Mouse (Mus musculus) thymus, adult 2 months (tissue): ENCODE data around the gene Erp27. TPM values are rescaled to one million over a fixed set of nuclear protein-coding genes. Genes with fewer than 3 reads are reported as not detected.
A peak's percentile ranks its signal among the peaks of the same experiment; 100 is the strongest.

Experiments
- DNase-seq: peaks from one replicate; pipeline ENCODE4 v3.0.0; 2021
- H3K27ac ChIP-seq: fragments of 200-500 bp; 2 replicates; pipeline ENCODE4 v1.5.1; 2012; ENCODE audit warnings: low read length, control low read depth; ENCODE audit not compliant: control insufficient read depth, insufficient read depth
- H3K27me3 ChIP-seq: fragments of 200-500 bp; 2 replicates; pipeline ENCODE4 v1.6.1; 2012; ENCODE audit warnings: mild to moderate bottlenecking, low read length, moderate library complexity, mixed read lengths; ENCODE audit not compliant: control insufficient read depth, insufficient read depth
- H3K36me3 ChIP-seq: fragments of 200-500 bp; 2 replicates; pipeline ENCODE4 v1.6.1; 2012; ENCODE audit warnings: mild to moderate bottlenecking, low read length, moderate library complexity; ENCODE audit not compliant: control insufficient read depth, insufficient read depth
- H3K4me1 ChIP-seq: fragments of 200-500 bp; replicated peaks from 2 replicates; pipeline ENCODE4 v1.6.1; 2012; ENCODE audit warnings: low read length; ENCODE audit not compliant: control insufficient read depth, insufficient read depth
- H3K4me3 ChIP-seq: fragments of 200-500 bp; 2 replicates; pipeline ENCODE4 v1.5.1; 2012; ENCODE audit warnings: mild to moderate bottlenecking, low read length, control low read depth, moderate library complexity; ENCODE audit not compliant: control insufficient read depth, insufficient read depth
- CTCF ChIP-seq: fragments of 200-500 bp; IDR thresholded peaks from 2 replicates; pipeline ENCODE4 v1.5.1; 2012; ENCODE audit warnings: mild to moderate bottlenecking, control low read depth, low read length, moderate library complexity, borderline replicate concordance; ENCODE audit not compliant: control insufficient read depth, poor library complexity, insufficient read depth; ENCODE audit errors: extremely low read depth
- POLR2A ChIP-seq: fragments of 200-500 bp; IDR thresholded peaks from 2 replicates; pipeline ENCODE4 v1.6.1; 2012; ENCODE audit warnings: mild to moderate bottlenecking, low read length, control low read depth, moderate library complexity; ENCODE audit not compliant: control insufficient read depth, poor library complexity, insufficient read depth; ENCODE audit errors: extremely low read depth
- WGBS: fragments of 180-500 bp; shearing (Covaris S2); methylation state at CpG from one replicate; pipeline ENCODE4 v1.1.7; 2018; 5-methylcytosine and 5-hydroxymethylcytosine counted together
- polyA plus RNA-seq: library from polyadenylated mRNA; depleted of rRNA; stranded (reverse); fragments of >200 nt; gene quantifications from 2 replicates; pipeline ENCODE4 v1.2.3, GENCODE M21; 2012

Erp27 gene
- polyA plus RNA-seq, 1 experiment: 2.4 TPM

- no peaks in the 10 kb centered on the region for H3K27me3 ChIP-seq
- H3K27ac ChIP-seq: peak within 1 kb of the TSS; percentile 98
- WGBS: 1% methylated on average over 12 of the region's 12 CpGs
- H3K36me3 ChIP-seq: peaks cover 2% of the 10 kb centered on the region
- H3K4me3 ChIP-seq: peak within 1 kb of the TSS; percentile 89
- H3K4me1 ChIP-seq: peaks cover 34% of the 10 kb centered on the region
- peak; percentile 69 for DNase-seq
- TF ChIP-seq POLR2A (peak; percentile 87), CTCF (no peak)
These were observed 19.4 kb upstream of the Erp27 start, which contains the start of gene Arhgdib for GRCm38 (mm10) chr6:136941051-136942021. TSS of gene Arhgdib (minus strand) at chr6:136941899.

- peak; percentile 60 for DNase-seq
- Histone ChIP-seq H3K4me3 (peak overlapping the region; percentile 89), H3K27me3 (no peaks in the 10 kb centered on the region), H3K4me1 (peaks cover 39% of the 10 kb centered on the region), H3K36me3 (peaks cover 12% of the 10 kb centered on the region), H3K27ac (peak overlapping the region; percentile 98)
- WGBS: 4% methylated on average over 11 of the region's 11 CpGs
- TF ChIP-seq POLR2A (no peak), CTCF (no peak)
These were observed 18.4 kb upstream of the Erp27 start for GRCm38 (mm10) chr6:136940188-136940960.

DNA sequence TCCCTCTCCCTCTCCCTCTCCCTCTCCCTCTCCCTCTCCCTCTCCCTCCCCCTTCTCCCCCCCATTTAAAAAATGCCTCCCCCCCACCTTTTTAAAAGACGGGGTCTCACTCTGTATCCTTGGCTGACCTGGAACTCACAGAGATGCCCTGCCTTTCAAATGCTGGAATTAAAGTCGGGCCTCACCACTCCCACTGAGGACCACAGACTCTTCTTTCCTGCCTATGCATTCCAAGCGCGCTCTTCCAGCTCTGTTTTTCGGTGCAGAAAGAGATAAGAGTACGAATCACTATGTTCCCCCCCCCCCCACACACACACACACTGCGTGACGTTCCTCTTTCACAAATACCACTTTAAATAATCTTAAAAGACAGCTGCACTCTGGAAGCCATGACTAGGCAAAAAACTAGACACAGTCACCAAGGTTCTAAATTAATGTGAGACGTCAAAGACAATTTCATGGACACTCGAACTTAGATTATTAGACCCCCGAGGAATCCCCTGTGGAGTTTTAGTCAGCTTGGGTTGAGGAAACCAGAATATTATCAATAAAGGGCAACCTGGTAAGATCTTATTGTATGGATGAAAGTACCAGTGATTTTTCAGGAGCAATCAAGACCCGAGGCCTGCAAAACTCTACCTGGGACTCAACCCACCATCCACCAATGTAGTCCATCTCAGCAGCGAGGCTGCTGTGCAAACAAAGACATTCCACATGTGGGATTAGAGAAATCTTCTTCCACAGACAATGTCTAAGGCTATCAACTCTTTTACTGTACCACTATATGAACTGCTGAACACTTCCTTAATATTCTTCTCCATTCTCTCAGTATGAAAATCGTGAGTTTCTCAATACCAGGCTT, 17.6 kb upstream of the Erp27 start:
- H3K4me3 ChIP-seq: peak overlapping the region; percentile 89
- H3K27me3 ChIP-seq: no peaks in the 10 kb centered on the region
- peaks cover 17% of the 10 kb centered on the region for H3K36me3 ChIP-seq
- TF ChIP-seq CTCF (no peak), POLR2A (no peak)
- DNase-seq: no peak
- 3% methylated on average over 14 of the region's 14 CpGs for WGBS
- H3K4me1 ChIP-seq: peaks cover 41% of the 10 kb centered on the region
- peak overlapping the region; percentile 98 for H3K27ac ChIP-seq

- H3K4me3 ChIP-seq: peak overlapping the region; percentile 58
- DNase-seq: peak; percentile 59
These were observed 16.5 kb upstream of the Erp27 start for GRCm38 (mm10) chr6:136938331-136939126.

GRCm38 (mm10) chr6:136937117-136937516, 15.1 kb upstream of the Erp27 start:
- TF ChIP-seq CTCF: no peak
- no peak for TF ChIP-seq POLR2A
- no peak for DNase-seq
- Histone ChIP-seq H3K27me3 (no peaks in the 10 kb centered on the region), H3K36me3 (peaks cover 39% of the 10 kb centered on the region), H3K27ac (no peak overlapping the region), H3K4me3 (no peak overlapping the region), H3K4me1 (peaks cover 36% of the 10 kb centered on the region)
- 72% methylated on average over 3 of the region's 3 CpGs for WGBS

More at GRCm38 (mm10) chr6:136938331-136939126, 16.5 kb upstream of the Erp27 start:
- H3K27me3 ChIP-seq: no peaks in the 10 kb centered on the region
- TF ChIP-seq POLR2A: no peak
- TF ChIP-seq CTCF: no peak
- peak overlapping the region; percentile 68 for H3K27ac ChIP-seq
- peaks cover 25% of the 10 kb centered on the region for H3K36me3 ChIP-seq
- WGBS: 11% methylated on average over 18 of the region's 18 CpGs
- peaks cover 36% of the 10 kb centered on the region for H3K4me1 ChIP-seq
